Mouse (Mus musculus): ENCODE measurements around the gene Elovl5.
"Not testable (repeated sequence)": the region's sequence is repeated elsewhere in the genome, so short reads cannot be mapped to it uniquely, and the experiment has no call there.

Gene Elovl5

GRCm38 (mm10) chr9:77993538-77994255, 76.5 kb downstream of the Elovl5 start:
- DNase-seq (ENCODE audit: extremely low spot score), result not testable (repeated sequence)

DNA sequence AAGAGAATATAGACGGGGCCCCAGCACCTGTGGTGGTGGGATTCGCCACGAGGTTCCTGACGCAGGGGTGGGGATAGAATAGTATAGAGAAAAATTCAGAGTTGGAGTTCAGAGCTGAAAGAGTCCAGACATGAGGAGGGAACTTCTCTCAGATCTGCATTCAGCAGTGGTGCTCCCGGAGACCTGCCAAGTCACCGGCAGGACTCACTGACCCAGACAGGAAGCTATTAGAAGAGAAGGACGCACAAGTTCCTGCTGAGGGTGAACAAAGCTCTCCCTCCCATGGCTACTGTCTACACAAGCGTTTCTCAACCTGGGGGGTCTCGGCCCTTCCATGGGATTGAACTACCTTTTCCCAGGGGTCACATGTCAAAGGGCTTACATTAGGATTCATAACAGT, 78.1 kb downstream of the Elovl5 start:
- DNase-seq (ENCODE audit: extremely low spot score), result no peak

DNA sequence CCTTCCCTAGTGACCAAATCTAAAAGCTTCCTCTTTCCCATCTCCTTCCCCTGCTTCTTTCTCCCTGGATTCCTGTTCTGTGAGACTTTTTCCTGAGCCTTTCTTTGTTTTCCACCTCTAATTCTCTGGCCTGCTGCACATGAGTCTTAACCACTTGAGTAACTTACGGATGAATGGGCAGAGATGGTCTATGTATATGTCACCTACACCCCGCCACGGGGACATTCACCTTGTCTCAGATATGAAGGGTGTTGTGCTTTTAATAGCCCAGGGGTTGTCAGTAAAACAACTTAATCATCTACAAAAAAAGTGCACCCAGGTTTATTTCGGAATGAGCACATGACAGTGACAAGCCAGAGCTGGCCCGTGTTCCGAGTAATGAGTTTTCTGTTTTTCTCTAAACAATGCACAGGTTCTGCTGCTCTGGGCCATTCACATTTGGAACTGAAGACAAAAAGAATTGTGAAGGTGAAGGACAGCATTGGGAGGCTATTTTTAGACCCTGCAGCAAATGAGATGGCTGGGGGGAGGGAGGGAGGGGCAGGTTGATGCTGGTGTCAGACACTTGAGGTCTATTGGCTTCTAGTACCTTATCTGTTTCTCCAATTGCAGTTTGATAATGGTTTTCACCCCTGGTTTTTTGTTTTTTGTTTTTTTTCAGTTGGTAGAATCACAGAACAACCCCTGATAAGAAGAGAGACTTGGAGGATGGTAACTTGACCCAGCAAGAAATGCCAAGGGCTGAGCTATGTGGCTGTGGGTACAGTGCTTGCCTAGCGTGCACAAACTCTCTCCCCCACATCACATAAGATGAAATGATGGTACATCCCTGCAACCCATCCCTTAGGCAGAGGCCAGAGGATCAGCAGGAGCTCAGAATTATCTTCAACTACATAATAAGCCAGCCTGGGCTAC, 83.7 kb downstream of the Elovl5 start:
- DNase-seq (ENCODE audit: extremely low spot score), result no peak

GRCm38 (mm10) chr9:78003278-78003677, 86.1 kb downstream of the Elovl5 start:
- no peak for DNase-seq (ENCODE audit: extremely low spot score)

DNA sequence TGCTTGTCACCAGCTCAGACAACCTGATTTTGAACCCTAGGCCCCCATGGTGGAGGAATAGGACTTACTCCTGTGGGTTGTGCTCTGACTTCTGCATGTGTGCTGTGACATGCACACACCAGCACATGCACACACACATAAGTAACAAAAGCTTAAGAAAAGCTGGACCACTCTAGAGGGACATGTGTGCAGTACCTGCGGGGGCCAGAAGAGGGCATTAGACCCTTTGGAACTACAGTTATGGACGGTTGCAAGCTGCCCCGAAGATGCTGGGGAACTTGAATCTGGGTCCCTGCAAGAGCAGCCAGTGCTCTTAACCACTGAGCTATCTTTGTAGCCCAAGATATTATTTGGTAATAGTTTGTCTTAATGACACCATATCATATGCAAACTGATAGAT, 88.3 kb downstream of the Elovl5 start:
- peak; percentile 17 for DNase-seq (ENCODE audit: extremely low spot score)

DNA sequence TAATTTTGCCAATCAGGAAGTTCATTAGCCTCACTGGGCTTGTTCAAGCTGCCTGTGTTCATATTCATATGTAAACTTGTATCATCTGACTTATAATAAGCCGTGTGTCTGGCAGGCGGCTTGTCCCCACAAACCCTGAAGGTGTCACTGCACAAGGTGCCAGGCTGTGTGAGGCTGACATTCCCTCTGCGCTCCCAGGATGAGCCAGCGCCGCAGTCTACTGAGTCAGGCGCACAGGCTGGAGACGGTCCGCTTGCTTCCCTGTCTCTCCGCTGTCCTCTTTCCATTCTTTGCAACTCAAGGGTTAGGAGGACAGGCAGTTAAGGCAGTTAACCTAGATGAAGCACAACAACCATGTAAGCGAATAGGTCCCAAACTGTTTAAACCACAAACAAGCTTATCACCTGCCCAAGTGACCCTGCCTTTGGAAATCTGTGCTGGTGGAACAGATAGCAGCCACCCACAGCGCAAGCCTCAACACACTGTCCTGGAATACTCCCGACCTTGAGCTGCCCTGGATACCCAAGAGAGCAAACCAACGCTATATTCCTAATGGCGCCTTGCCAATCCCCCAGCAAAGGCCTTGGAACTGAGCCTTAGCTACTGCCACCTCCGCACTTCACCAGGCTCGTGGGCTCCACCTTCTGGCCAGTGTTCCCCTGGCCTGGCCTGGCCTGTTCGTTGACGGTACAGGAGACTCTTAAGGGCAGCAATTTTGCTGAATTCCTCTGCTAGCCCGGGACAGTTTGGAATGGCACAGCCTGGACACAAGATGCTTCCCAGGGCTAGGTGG, 89.2 kb downstream of the Elovl5 start:
- peak; percentile 67 for DNase-seq (ENCODE audit: extremely low spot score)

DNA sequence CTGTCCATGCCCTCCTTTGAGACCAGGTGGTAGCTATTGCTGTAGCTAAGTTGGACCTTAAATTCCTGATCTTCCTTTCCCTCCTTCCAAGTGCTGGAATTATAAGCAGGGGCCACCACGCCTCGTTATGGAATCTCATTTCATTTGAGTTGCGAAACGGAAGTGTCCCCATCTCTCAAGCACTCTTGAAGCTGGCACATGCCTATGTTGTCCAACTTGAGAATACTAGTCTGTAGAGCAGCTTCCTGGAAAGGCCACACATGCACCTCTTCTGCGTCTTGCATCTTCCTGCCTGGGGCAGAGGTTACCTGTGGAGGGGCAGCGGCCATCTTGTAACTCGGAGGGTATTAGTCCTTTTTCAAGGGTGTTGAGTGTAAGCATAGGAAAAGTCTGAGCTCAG, 92.2 kb downstream of the Elovl5 start:
- no peak for DNase-seq (ENCODE audit: extremely low spot score)

- DNase-seq (ENCODE audit: extremely low spot score), result no peak
Measured at GRCm38 (mm10) chr9:78010187-78010586, 93.0 kb downstream of the Elovl5 start.

GRCm38 (mm10) chr9:78010707-78011106, 93.5 kb downstream of the Elovl5 start:
- no peak for DNase-seq (ENCODE audit: extremely low spot score)

- DNase-seq (ENCODE audit: extremely low spot score), result no peak
Measured at GRCm38 (mm10) chr9:78012066-78012465, 94.9 kb downstream of the Elovl5 start.

DNA sequence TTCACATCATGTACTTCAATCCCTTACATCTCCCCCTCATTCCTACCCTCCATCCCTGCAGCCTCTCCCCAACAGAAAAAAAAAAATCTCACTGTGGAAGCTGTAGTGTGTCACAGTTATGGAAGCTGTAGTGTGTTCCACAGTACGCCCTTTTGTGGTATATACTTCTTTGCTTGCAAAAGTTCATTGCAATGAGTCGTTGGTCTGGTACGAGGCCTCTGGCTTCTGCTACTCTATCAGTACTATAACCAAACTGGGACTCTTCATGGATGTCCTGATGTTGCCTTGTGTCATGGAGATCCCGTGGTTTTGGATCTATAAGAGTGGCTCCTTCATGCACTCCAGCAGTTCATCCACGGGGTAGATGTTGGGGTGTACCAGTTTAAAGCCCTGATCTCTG, 95.5 kb downstream of the Elovl5 start:
- DNase-seq (ENCODE audit: extremely low spot score), result no peak

GRCm38 (mm10) chr9:78013813-78014212, 96.6 kb downstream of the Elovl5 start:
- DNase-seq (ENCODE audit: extremely low spot score), result no peak

DNA sequence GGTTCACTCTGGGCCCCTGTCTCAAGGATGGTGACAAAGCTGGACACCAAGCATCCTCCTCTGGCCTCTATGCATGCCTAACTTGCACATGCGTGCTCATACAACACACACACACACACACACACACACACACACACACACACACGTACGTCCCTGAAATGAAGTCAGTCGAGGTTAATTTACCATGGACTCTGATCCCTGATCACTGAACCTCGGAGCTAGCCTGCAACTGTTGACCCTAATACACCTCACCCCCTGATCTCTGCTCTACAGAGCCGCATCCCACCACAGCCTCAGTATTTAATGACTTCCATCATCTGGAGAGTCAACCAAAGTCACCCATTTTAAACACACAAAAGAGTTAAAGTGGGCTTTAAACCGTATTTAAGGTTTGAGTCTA, 98.7 kb downstream of the Elovl5 start:
- DNase-seq (ENCODE audit: extremely low spot score), result no peak

DNA sequence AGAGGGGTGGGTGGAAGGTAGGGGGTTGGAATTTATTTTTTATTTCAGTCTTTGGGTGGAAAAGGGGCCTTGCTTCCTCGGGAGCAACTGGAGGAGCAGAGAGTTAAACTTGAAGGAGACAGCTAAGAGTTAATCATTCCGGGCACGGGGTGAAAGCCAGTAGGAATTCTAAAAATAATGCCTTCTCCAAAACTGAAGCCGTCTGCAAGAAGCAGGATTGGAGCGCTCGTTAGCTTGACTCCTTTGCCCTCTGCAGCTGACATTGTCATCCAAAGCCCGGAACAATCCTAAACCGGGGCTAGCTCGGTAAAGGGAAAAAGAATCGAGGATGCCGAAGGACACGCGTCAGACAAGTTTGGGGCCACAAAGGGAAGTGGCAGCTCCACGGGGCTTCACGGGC, 99.1 kb downstream of the Elovl5 start:
- no peak for DNase-seq (ENCODE audit: extremely low spot score)

- peak; percentile 56 for DNase-seq (ENCODE audit: extremely low spot score)
Measured at GRCm38 (mm10) chr9:78021256-78021655, 104.1 kb downstream of the Elovl5 start.

DNA sequence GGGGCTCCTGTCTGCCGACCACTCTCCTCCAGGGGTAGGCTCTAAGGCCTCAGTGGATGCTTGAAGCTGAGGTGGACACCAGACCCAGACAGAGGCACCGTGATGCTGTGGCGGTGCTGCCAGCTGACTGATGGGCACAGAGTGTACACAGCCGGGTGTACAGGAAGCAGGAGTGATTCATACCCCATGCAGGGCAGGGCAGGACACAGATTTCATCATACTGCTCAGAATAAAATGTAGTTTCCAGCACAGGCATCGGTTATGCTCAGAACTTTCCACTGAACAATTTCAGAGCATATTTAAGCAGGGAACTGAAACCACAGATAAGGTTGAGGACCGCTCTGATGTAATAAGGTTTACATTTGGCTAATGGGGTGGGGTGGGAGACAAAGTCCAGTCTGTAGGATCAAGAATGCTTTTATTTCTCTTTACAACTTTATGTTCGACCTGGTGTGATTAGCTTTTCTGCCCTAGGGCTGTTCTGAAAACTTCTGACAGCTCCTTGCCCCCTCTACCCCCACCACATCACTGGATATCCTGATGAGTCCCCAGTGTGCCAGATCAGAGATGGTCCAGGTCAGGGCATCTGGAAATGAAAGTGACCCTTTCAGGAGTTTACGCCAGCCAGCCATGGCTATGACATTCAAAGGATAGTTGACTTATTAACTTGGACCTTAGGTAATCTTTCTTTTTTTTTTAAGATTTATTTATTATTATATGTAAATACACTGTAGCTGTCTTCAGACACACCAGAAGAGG, 105.2 kb downstream of the Elovl5 start:
- DNase-seq (ENCODE audit: extremely low spot score), result no peak

GRCm38 (mm10) chr9:78024823-78025222, 107.7 kb downstream of the Elovl5 start:
- peak; percentile 68 for DNase-seq (ENCODE audit: extremely low spot score)

DNA sequence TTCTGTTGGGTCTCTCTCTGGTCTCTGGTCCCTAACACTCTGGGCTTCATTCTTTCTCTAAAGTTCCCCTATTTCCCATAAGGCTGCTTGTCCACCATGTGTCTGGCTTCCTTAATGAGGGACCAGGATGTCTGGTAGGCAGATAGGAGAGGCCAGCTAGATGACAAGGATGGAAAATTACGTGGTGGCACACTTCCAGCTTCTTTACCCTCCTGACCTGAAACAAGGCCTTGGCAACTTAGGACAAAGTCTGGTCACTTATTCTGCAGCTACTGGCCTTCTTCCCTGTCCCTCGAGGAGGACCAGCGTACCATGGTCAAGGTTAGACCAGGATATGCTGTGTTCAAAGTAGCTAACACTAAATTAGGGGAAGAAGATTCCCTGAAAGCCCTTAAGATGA, 109.9 kb downstream of the Elovl5 start:
- no peak for DNase-seq (ENCODE audit: extremely low spot score)

- no peak for DNase-seq (ENCODE audit: extremely low spot score)
Measured at GRCm38 (mm10) chr9:78030835-78031456, 113.8 kb downstream of the Elovl5 start.

DNA sequence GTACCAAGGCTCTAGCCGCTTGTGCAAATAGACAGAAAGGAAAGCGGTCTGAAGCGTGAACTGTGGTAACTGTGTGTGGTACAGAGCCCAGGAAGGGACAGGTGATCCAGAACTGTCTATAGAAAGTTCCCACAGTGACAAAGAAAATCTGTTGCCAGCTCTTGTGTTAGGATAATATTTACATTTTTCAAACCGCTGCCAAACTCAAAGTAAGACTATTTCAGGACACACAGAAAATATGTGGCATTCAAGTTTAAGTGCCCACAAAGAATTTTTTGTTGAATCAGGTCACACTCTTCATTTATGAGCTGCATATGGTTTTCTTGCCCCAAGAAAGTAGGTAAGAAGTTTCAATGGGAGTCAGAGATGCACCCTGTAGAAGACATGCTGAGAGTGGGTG, 115.8 kb downstream of the Elovl5 start:
- no peak for DNase-seq (ENCODE audit: extremely low spot score)

Data from embryo, embryonic 9.5 days (tissue).